Mouse (Mus musculus): ENCODE results near the gene Cbl.

Cbl gene

DNA sequence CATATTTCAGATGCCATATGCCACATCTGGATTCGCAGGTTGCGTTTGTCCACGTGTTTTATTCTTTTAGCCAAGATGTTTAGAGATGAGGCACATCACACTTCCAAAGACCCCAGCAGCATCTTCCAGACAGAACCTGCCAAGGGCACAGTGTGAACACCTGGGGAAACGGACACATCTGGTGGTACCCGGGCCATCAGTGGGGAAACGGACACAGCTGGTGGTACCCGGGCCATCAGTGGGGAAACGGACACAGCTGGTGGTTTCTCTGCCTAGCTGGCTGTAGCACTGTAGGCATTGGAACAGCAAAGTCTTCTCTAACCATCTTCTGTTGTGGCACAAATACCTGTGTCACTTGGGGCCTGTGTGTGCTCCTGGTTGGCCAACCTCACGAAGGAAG lies 138.1 kb downstream of the Cbl start:
- no peak for DNase-seq

DNA sequence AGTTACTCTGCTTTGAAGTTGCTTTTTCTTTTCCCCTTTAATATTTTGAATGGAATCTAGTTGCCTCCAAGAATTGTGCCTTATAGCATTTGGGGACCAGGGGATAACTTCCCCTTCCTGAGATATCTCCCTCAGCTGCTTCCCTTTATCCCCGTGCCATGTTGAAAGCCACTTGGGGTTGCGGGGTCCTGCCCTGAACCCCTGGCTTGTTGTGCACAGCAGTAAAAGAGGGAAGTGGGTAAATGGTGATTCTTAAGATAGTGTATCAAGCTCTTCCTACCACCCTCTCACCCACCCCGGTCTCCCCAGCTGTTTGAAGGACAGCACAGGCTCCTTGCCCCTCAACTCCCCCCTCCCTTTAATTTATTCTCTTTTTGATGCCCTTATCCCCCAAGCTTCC lies 139.1 kb downstream of the Cbl start:
- no peak for DNase-seq

- peak; percentile 87 for DNase-seq
Observed at GRCm38 (mm10) chr9:44093612-44094503, 140.0 kb downstream of the Cbl start.
